Mouse (Mus musculus) heart, adult 9 months (tissue): ENCODE data around the gene Ncbp2.
A peak's percentile ranks its signal among the peaks of the same experiment; 100 is the strongest.

ENCODE experiments used
- DNase-seq, 2 experiments: peaks; one replicate each; pipeline ENCODE4 v3.0.0; 2022; ENCODE audit warnings: low spot score in 2 of 2

Gene Ncbp2

GRCm38 (mm10) chr16:31948345-31948774 lies at the start of gene Ncbp2, which contains the start of gene 0610012G03Rik:
Gene Ncbp2, plus strand, starts transcription at chr16:31948513.
Gene 0610012G03Rik, minus strand, starts transcription at chr16:31948494.
- DNase-seq: peak; percentile 90 to 93

- DNase-seq: no peak
These were observed 49.6 kb upstream of the Ncbp2 start for GRCm38 (mm10) chr16:31898546-31899326.

- DNase-seq: no peak
These were observed 46.4 kb upstream of the Ncbp2 start for GRCm38 (mm10) chr16:31901886-31902285.

- DNase-seq: no peak
These were observed 45.1 kb upstream of the Ncbp2 start for GRCm38 (mm10) chr16:31903239-31903638.

- DNase-seq: no peak
These were observed 43.0 kb upstream of the Ncbp2 start for GRCm38 (mm10) chr16:31905331-31905730.

GRCm38 (mm10) chr16:31905891-31906825 lies 42.2 kb upstream of the Ncbp2 start:
- DNase-seq: no peak

- DNase-seq: peak in 1 of 2 experiments; percentile 26
These were observed 41.4 kb upstream of the Ncbp2 start for GRCm38 (mm10) chr16:31906896-31907295.

GRCm38 (mm10) chr16:31908959-31909358 lies 39.4 kb upstream of the Ncbp2 start:
- DNase-seq: no peak

- DNase-seq: no peak
These were observed 37.9 kb upstream of the Ncbp2 start for GRCm38 (mm10) chr16:31910281-31910847.

- no peak for DNase-seq
These were observed 30.5 kb upstream of the Ncbp2 start for GRCm38 (mm10) chr16:31917776-31918175.

- DNase-seq: peak in 1 of 2 experiments; percentile 70
These were observed 30.0 kb upstream of the Ncbp2 start for GRCm38 (mm10) chr16:31918248-31918724.

- DNase-seq: no peak
These were observed 23.9 kb upstream of the Ncbp2 start for GRCm38 (mm10) chr16:31924368-31924767.

- no peak for DNase-seq
These were observed 22.2 kb upstream of the Ncbp2 start for GRCm38 (mm10) chr16:31926091-31926490.

GRCm38 (mm10) chr16:31926547-31927182 lies 21.6 kb upstream of the Ncbp2 start:
- no peak for DNase-seq

GRCm38 (mm10) chr16:31927412-31927811 lies 20.9 kb upstream of the Ncbp2 start:
- no peak for DNase-seq

- no peak for DNase-seq
These were observed 17.0 kb upstream of the Ncbp2 start for GRCm38 (mm10) chr16:31931330-31931729.

GRCm38 (mm10) chr16:31932255-31932654 lies 16.1 kb upstream of the Ncbp2 start:
- DNase-seq: no peak

- DNase-seq: peak; percentile 89 to 90
These were observed 15.2 kb upstream of the Ncbp2 start for GRCm38 (mm10) chr16:31932840-31933697.

GRCm38 (mm10) chr16:31933751-31934549 lies 14.4 kb upstream of the Ncbp2 start, which contains the start of gene Pigz:
Gene Pigz, plus strand, starts transcription at chr16:31933851.
- DNase-seq: peak; percentile 49 to 66
